Mouse (Mus musculus): ENCODE measurements around the gene Tcaf2.

The Tcaf2 gene

GRCm38 (mm10) chr6:42644912-42645549, at the start of gene Tcaf2:
Gene Tcaf2, minus strand, starts transcription at chr6:42645254.
- DNase-seq (ENCODE audit: low spot score in 2 of 2): peak; percentile 49 to 57

DNA sequence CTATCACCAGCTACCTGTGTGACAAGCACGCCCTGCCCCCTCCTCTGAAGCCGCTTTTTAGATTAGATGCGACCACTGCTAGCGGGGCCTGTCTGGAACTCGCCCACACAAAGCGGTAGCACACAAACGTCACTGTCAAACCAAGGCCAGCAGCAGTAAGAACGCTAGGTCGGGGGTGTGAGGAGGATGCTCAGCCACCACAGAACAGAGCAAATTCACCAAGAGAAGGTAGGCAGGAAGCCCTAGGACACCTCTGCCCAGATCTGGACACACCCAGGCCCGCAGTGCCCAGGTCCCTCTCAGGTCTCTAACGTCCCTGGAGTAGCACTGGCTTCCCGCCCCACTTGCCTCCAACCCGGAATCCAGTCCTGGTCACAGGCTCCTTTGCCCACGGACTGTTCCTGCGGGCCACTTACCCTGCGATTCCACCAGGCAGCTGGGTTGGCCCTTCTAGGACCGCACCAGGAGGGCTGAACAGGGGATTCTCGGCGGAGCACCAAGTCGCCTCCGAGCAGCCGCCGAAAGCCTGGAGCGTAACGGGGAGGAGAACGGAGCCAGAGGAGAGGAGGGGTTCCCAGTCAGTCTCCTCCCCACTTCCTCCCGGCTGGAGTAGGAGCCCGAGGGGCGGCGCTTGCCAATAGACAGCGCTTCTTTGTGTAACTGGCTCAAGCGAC, 47.6 kb upstream of the Tcaf2 start:
- DNase-seq (ENCODE audit: low spot score in 2 of 2): peak; percentile 85 to 86

DNA sequence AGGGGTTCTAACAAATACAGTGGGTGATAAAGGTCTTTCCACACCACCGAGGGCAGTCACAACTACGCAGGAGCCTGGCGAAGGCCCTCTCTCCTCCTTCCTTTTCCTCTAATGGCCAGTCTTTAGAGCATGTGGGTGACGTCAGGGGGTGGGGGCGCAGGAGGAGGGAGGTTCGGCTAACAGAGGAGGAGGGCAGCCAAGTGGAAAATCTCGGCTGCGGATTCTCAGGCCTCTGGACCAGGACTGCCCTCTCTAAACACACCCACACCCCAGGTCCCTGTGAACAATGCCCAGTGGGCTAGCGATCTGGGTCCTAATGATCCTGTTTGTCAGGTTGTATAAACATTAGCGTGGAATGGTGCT, 47.1 kb upstream of the Tcaf2 start:
- peak; percentile 67 to 80 for DNase-seq (ENCODE audit: low spot score in 2 of 2)

DNA sequence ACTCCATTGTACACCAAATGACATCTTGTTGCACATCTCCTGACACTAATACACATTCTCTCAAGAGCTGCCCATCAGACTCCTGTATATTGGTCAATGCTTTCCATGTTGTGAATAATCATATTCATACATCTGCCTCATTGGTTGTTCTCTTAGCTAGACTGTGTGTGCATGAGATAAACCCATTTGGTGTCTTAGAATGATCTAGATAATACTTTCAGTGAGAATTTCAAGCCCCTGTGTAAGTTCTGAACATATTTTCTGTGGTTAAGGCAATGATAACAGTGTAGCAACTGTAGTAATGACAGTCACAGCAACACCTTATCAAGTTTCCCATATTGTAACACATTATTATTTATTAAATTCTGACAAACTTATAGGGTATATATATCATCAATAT, 44.7 kb upstream of the Tcaf2 start:
- no peak for DNase-seq (ENCODE audit: low spot score in 2 of 2)

- DNase-seq (ENCODE audit: low spot score in 2 of 2): no peak
These were observed 42.9 kb upstream of the Tcaf2 start for GRCm38 (mm10) chr6:42687907-42688306.

DNA sequence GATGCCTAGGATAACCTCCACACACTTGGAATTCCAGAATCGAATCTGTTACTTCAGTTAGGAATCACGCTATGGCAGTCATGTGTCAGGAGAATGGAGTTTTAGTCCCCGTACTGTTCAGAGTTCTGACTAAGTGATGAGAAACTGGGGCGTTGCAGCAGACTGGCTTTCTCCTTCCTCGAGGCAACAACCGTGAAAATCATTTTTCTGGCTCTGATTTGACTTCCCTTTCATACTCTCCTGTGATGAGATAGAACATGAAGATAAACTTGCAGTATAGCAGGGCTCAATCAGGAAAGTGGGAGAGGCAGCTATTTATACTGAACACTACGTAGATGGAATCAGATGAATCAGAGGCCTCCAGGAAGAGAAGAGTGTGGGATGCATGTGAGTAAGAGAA, 35.0 kb upstream of the Tcaf2 start:
- DNase-seq (ENCODE audit: low spot score in 2 of 2): no peak

- no peak for DNase-seq (ENCODE audit: low spot score in 2 of 2)
These were observed 31.0 kb upstream of the Tcaf2 start for GRCm38 (mm10) chr6:42676011-42676410.

- DNase-seq (ENCODE audit: low spot score in 2 of 2): no peak
These were observed 26.7 kb upstream of the Tcaf2 start for GRCm38 (mm10) chr6:42671767-42672166.

DNA sequence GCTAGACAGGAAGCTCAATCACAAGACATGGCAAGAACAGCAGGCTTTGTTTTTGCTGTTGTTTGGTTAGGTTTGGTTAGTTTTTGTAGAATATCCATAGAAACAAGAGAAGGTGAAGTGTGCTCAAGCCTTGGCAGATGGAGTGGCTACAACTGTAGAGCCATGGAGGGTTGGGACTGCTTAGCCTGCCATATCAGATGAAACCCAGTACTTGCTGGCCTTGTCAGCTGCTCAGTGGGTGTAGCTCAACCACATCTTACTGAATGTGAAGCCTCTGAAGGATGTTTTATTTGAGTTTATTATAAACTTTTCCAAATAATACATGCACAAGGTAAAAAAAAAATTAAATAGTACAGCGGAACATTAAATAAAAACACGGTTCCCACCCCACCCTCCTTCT, 22.7 kb upstream of the Tcaf2 start:
- no peak for DNase-seq (ENCODE audit: low spot score in 2 of 2)

DNA sequence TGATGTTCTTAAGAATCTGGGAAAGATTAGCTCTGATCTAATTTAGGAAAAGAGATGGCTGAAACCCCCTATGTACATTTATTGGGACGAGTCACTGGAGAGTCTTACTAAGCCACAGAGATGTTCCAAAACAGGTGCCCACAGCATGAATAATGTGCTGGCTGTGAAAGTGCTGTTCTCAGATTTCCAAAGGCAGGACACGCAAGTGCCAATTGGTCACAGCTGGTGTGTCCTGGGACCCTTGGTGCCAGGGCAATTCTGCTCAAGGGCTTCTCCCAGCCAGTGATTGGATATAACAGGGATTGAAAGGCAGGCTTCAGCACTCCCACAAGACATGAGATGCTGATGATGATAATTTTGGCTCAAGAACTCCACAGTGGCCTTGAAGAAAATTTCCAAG, 16.7 kb upstream of the Tcaf2 start:
- no peak for DNase-seq (ENCODE audit: low spot score in 2 of 2)

DNA sequence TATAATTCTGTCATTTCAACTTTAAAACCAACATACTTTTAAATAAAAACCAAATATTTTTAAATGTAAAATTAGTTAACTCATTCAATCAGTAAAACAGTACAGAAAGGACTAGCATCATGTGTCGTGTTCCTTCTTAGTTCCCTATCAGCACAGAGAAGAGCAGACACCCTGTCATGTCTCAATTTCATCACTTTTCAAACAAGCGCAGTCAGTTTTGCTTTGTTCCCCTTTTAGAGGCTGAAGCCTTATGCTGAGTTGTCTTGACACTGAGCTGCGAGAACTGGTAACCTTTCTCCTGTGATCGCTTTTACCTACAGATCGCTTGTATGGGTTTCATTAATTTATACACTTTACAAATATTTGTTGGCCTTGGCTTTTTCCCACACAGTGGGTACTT, 10.7 kb downstream of the Tcaf2 start:
- no peak for DNase-seq (ENCODE audit: low spot score in 2 of 2)

GRCm38 (mm10) chr6:42631395-42631794, 13.7 kb downstream of the Tcaf2 start:
- no peak for DNase-seq (ENCODE audit: low spot score in 2 of 2)

DNA sequence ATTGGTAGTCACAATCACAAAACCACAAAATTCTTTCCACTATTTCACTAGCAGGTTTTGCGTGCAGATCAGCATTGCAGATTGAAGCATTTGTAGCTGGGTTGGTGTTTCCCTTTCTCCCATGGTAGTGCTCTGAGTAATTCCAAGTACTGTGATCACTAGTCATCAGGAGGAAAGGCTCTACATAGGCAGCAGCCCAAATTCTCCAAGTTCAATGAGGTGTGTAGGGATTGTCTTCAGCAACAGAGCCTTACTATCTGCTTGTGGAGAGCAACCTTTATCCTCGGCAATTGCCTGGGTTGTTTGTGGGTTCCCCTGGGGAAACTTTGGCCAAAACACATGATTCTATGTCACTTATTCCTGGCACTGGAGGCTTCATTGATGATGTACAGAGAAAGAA, 28.1 kb downstream of the Tcaf2 start:
- no peak for DNase-seq (ENCODE audit: low spot score in 2 of 2)

- no peak for DNase-seq (ENCODE audit: low spot score in 2 of 2)
These were observed 32.8 kb downstream of the Tcaf2 start for GRCm38 (mm10) chr6:42612218-42612617.

DNA sequence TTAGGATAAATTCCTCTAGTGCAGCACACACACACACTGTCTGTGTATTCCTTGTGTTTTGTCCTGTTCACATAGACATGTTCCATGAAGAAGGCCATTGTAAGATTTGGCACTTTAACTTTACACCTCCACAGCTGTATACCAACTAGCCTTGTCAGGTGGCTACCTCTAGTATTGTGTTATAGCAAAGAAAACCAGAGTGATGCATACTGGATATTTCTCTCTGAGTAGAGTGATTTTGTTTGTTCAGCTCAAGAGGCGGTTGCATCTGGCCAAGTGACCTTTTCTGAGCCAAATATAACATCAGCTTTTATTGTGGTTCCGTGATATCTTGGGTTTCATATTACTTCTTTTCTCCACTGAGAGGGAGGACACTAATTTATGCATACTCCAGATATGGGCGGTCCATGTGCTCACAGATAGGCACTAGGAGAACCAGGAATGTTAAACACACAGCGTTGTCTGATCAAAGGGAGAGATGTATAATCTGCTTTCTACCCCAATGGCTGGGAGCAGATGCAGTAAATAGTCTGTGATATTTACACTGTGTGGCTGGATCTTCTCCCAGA, 34.0 kb downstream of the Tcaf2 start:
- no peak for DNase-seq (ENCODE audit: low spot score in 2 of 2)

DNA sequence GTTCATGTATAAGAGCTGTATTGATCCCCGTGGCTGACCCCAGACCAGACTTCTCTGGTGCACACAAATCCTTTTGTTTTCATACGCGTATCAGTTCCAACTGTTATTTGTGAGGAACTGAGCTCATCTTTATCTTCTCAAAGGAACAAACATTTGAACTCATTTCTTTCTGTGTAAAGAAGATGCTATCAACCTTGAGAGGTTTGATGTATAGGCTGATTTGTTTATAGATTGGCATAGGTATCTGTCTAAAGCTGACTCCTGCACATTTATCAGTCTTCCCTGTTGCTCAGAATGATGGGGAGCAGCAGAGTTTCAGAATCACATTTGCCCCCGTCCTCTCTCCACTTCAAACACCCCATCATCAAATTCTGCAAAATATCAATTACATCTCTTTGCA, 47.5 kb downstream of the Tcaf2 start, which contains the start of gene Tcaf3:
Gene Tcaf3, minus strand, starts transcription at position 101 of the 400 bp plus-strand sequence.
- no peak for DNase-seq (ENCODE audit: low spot score in 2 of 2)

DNA sequence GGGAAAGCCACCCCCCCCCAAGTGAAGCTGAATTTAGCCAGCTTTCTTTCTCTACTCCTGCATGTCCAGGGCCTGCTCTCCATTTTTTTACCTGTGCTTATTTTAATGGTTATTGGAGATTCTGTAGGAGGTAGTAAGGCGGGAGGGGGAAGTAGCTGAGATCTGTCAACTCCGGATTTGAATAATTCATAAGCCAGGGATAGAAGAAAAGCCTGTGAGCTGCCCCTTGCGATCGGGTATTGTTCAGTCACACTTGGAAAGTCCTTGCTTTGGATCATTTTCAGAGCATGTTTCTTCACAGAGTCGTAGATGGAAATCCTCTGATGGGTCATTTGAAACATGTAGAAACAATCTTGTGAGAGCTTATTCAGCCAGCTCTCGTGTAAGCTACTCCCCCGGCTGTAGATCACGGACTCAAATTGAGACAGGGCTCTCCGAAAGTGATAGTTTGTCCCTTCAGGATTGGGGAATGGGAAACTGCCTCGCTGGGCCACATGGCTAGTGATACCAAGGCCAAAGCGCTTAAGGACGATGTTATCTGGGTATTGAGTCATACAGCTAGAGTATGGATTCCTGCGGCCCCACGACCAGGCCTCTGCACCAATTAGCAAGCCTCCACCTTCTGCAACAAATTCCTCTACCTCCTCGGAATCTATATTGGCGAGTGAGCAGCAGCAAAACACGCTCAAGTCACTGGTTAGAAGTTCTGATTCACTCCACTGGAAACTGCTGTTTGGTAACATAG, 51.7 kb downstream of the Tcaf2 start:
- DNase-seq (ENCODE audit: low spot score in 2 of 2): no peak

- DNase-seq (ENCODE audit: low spot score in 2 of 2): no peak
These were observed 58.5 kb downstream of the Tcaf2 start for GRCm38 (mm10) chr6:42586569-42586968.

DNA sequence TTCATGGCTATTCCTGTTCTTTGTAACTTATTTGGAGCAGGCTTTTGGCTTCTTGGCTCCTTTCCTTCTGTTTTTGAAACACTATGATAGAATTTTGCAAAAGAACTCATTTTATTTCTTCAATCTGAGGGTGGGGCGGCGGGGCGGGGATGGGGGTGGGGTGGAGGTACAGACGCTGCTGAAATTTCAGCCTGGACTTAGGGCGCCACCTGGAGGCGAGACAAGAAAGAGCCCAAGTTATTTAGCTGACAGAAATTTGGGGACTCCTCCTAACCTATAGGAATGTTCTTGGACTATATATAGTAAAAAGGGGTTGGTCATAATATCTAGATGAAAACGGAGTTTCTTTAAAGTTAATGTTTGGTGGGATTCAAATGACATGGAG, 61.6 kb downstream of the Tcaf2 start:
- peak; percentile 64 to 74 for DNase-seq (ENCODE audit: low spot score in 2 of 2)

DNA sequence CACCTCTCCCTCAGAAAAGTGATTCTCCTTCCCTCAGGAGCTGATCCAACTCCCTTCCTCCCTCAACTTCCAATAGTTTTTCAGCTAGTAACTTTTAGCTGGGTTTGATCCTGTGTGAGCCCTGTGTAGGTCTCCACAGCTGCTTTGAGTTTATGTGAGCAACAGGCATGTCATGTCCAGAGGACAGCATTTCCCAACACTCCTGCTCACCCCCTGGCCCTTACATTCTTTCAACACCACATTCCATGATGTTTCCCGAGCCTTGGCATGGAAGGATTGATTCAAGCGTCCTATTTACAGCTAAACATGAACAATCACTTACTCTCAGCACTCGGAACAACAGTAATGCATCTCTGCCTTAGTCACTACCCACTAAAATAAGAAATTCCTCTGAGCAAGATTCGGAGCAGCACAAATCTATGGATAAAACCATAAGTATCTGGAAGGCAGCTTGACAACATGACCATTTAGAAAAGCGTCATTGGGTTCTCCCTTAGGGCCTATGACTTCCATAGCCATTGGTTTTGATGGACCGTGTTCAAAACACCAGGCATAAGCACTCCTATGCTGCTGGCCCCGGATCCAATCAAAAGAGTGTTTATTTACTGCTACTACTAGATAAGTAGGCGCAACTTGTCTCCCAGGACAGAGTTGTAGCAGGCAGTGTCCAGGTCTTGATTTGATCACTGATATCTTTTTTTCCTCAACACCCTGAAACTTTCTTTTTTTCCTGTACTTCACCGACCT, 62.1 kb downstream of the Tcaf2 start:
- DNase-seq (ENCODE audit: low spot score in 2 of 2): no peak

DNA sequence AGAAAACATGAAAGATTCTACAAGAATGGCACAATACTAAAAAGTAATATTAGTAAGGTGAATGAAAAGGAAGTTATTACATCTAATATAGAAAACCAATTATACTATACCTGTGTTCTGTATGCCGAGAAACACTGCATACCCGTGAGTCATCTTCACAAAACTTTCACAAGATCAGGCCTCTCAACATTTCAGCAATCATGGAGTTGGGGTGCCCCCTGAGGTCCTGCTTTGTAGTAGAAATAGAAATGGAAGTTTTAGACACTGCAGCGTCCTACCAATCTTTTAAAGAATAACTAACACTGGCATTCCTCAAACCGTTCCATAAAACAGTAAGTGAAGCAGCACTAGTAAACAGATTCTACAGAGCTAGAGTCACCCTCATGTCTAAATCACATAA, 66.4 kb downstream of the Tcaf2 start:
- DNase-seq (ENCODE audit: low spot score in 2 of 2): no peak

GRCm38 (mm10) chr6:42577433-42577832, 67.6 kb downstream of the Tcaf2 start:
- DNase-seq (ENCODE audit: low spot score in 2 of 2): no peak

All from frontal cortex, postnatal 36 days (tissue).